Mouse (Mus musculus) erythroblast, embryonic 14.5 days (primary cell): ENCODE data around the gene Osbpl7. TPM values are rescaled to one million over a fixed set of nuclear protein-coding genes. Genes with fewer than 3 reads are reported as not detected.
A peak's percentile ranks its signal among the peaks of the same experiment; 100 is the strongest.

Experiments used
- H3K27me3 ChIP-seq: 2 replicates; pipeline ENCODE4 v1.6.1; 2012; ENCODE audit warnings: inconsistent platforms; ENCODE audit not compliant: control insufficient read depth
- H3K36me3 ChIP-seq: 2 replicates; pipeline ENCODE4 v1.6.1; 2012; ENCODE audit warnings: mild to moderate bottlenecking, inconsistent platforms; ENCODE audit not compliant: control insufficient read depth
- H3K4me1 ChIP-seq: 2 replicates; pipeline ENCODE4 v1.6.1; 2012; ENCODE audit warnings: inconsistent platforms; ENCODE audit not compliant: control insufficient read depth
- H3K4me3 ChIP-seq: replicated peaks from 2 replicates; pipeline ENCODE3; 2012; ENCODE audit warnings: moderate library complexity, mild to moderate bottlenecking, inconsistent platforms
- H3K9me3 ChIP-seq: 2 replicates; pipeline ENCODE4 v1.6.1; 2012; ENCODE audit warnings: low read length, inconsistent platforms, mixed read lengths; ENCODE audit not compliant: control insufficient read depth
- GATA1 ChIP-seq: IDR thresholded peaks from 2 replicates; pipeline ENCODE4 v1.6.1; 2012; ENCODE audit warnings: low read length, inconsistent platforms, mixed read lengths
- TAL1 ChIP-seq: IDR thresholded peaks from 3 replicates; pipeline ENCODE4 v1.6.1; 2012; ENCODE audit warnings: low read length, inconsistent platforms, mixed read lengths
- polyA plus RNA-seq: library from polyadenylated mRNA; stranded (reverse); fragments of >175 nt; gene quantifications from 2 replicates; pipeline ENCODE4 v1.2.3, GENCODE M21; 2012

Gene Osbpl7
- polyA plus RNA-seq, 1 experiment = 0.10 TPM

DNA sequence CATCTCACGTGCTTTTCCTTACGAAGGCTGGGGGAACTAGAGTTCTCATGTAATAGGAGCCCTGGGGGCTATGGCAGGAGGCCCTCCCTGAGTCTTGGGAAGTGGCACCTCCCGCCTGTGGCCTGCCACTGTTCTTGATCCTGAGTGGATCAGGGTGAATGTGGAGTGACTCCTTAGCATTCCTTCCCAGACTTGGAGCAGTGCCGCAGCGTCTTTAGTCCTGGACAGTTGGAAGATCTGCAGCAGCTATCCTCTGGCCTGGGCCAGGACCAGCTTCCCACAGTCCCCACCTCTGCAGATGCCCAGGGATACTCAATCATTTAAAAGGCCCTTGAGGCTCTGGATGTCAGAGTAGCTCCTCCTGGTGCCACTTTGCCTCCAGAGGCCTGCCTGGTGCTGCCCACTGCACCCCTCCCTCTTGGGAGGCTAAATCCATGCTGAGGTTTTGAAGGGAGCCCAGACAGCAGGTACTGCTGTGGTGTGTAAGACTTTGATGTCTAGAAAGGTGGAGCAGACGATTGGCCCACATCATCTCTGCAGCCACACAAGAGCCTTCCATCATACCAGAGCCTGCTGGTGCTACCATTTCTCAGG, 839 bp upstream of the Osbpl7 start:
- H3K9me3 ChIP-seq = no peaks in the 10 kb centered on the region
- no peak for TF ChIP-seq TAL1
- no peak for TF ChIP-seq GATA1
- H3K4me1 ChIP-seq = peaks cover 30% of the 10 kb centered on the region
- peaks cover 41% of the 10 kb centered on the region for H3K36me3 ChIP-seq
- no peaks in the 10 kb centered on the region for H3K27me3 ChIP-seq
- H3K4me3 ChIP-seq = no peak overlapping the region

DNA sequence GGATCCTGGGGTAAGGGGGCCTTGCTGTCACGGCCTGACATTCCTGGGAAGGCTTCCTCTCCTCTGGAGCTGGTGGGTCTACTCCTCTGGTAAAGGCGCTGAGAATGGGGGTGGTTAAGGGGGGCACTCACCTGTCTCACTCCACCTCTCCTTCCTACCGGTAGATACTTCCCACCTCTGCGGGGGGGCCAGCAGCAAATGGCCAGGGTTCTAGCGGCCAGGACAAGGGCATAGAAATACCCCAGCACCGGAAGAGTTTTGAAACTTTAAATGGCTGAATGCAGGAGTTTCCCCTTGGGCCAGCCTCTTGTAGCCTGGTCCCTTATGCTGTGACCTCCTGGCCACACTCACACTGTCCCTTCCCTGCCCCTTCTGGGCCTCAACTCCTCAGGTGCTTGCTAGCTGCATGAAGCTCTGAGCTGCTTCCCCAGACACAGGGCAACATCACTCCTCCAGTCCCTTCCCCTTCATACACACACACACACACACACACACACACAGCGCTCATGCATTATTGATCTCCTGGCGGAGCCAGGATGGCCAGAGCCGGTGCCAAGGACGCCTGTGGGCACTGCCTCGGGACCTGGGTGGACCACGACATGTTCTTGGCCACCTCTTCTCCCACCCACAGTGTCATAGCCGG, 637 bp downstream of the Osbpl7 start:
- TF ChIP-seq TAL1 (no peak), GATA1 (no peak)
- Histone ChIP-seq H3K36me3 (peaks cover 46% of the 10 kb centered on the region), H3K9me3 (no peaks in the 10 kb centered on the region), H3K4me3 (peak overlapping the region; percentile 68), H3K4me1 (peaks cover 28% of the 10 kb centered on the region), H3K27me3 (no peaks in the 10 kb centered on the region)

DNA sequence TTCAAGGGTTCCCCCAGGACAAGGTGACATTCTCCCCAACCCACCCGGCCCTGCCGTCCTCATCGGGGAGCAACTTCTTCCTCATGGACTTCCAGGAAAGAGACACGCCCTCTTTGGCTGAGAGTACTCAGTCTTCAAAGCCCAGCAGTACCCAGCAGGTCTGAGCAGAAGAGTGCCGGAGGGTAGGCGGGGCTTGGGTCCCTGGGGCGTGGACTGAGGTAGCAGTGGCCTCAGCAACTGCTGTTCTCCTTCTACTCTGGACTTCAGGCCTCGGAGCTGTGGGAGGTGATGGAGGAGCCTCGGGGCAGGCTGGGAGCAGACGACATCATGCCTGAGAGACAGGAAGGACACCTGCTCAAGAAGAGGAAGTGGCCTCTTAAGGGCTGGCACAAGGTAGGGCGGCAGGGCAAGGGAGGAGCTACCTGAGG, 1.8 kb downstream of the Osbpl7 start:
- Histone ChIP-seq H3K4me3 (peak overlapping the region; percentile 68), H3K27me3 (no peaks in the 10 kb centered on the region), H3K9me3 (no peaks in the 10 kb centered on the region), H3K36me3 (peaks cover 44% of the 10 kb centered on the region), H3K4me1 (peaks cover 28% of the 10 kb centered on the region)
- TF ChIP-seq GATA1 (no peak), TAL1 (no peak)

DNA sequence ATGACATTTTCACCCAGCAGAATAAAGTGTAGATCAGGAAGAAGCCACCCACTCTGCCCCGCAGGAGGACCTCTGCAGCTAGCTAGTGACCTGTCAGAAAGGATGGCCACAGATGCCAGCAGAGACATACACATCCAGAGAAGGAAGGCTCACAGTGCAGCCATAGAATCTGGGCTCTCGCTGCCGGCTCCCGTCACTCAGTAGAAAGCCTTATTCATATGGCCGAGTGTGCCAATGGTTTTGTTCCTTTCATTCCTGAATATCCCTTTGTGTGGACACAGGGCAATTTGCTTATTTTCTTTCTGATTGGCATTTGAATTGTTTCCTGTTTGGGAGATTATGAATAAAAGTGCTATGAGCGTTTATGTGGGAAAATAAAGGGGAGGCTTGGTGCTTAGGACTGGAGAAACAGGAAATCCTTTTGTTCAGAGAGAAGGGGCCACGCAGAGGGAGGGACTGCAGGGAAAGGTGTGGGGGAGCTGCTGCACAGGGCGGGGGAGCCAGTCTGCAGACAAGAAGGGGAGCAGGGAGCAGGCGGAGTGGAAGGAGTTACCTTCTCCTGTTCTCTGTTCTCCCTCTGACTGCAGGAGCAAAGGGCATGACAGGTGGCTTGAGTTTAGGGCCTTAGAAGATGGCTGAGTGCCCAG, 13.0 kb downstream of the Osbpl7 start:
- Histone ChIP-seq H3K36me3 (peaks cover 31% of the 10 kb centered on the region), H3K27me3 (no peaks in the 10 kb centered on the region), H3K4me3 (no peak overlapping the region), H3K9me3 (no peaks in the 10 kb centered on the region), H3K4me1 (peaks cover 9% of the 10 kb centered on the region)
- TF ChIP-seq TAL1 (no peak), GATA1 (no peak)

DNA sequence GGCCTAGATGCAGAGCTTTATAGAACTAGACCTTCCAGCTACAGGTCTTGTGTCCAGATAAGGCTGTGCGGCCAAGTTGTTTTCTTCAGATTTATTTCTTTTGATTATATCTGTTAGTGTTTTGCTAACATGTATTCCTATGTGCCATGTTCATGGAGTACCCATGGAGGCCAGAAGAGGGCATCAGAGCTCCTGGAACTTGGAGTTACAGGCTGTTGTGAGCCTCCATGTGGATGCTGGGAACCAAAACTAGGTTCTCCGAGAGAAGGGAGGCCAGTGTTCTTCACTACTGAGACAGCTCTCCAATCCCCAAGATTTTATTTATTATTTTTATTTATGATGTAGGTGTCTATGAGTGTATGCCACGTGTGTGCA, 13.5 kb downstream of the Osbpl7 start:
- peaks cover 31% of the 10 kb centered on the region for H3K36me3 ChIP-seq
- H3K4me1 ChIP-seq = peaks cover 9% of the 10 kb centered on the region
- H3K9me3 ChIP-seq = no peaks in the 10 kb centered on the region
- H3K27me3 ChIP-seq = no peaks in the 10 kb centered on the region
- no peak overlapping the region for H3K4me3 ChIP-seq
- no peak for TF ChIP-seq TAL1
- TF ChIP-seq GATA1 = no peak

DNA sequence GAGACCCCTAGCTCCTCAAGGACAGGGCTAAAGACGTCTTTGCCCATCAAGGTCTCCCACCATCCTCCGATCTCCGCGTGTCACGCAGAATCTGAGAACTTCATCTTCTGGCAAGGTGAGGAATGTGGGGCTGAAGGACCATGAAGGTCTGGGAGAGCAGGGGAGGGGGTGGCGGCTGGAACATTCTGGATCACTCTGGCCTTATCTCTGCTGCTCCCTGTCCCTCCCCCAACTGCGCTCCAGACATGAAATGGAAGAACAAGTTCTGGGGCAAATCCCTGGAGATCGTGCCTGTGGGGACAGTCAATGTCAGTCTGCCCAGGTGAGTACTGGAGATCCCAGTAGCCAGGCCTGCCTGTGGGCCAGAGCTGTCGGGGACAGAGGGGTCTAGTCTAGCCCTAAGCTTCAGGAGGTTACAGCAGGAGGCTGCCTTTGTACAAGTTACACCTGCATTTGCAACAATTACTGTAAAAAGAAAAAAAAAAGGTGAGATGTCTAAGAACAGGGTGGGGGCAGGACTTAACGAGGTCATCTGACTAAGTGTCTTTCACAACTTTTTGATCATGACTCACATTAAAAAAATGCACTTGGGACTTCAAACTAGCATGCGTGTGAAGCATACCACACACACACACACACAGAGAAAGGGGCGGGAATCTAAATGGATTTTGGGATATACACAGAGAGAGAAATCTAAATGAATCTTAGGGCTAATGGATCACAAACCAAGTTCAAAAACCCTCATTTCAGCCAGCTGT, 15.3 kb downstream of the Osbpl7 start:
- no peak for TF ChIP-seq TAL1
- no peak for TF ChIP-seq GATA1
- H3K4me3 ChIP-seq = no peak overlapping the region
- H3K27me3 ChIP-seq = no peaks in the 10 kb centered on the region
- H3K9me3 ChIP-seq = no peaks in the 10 kb centered on the region
- peaks cover 9% of the 10 kb centered on the region for H3K4me1 ChIP-seq
- peaks cover 24% of the 10 kb centered on the region for H3K36me3 ChIP-seq

DNA sequence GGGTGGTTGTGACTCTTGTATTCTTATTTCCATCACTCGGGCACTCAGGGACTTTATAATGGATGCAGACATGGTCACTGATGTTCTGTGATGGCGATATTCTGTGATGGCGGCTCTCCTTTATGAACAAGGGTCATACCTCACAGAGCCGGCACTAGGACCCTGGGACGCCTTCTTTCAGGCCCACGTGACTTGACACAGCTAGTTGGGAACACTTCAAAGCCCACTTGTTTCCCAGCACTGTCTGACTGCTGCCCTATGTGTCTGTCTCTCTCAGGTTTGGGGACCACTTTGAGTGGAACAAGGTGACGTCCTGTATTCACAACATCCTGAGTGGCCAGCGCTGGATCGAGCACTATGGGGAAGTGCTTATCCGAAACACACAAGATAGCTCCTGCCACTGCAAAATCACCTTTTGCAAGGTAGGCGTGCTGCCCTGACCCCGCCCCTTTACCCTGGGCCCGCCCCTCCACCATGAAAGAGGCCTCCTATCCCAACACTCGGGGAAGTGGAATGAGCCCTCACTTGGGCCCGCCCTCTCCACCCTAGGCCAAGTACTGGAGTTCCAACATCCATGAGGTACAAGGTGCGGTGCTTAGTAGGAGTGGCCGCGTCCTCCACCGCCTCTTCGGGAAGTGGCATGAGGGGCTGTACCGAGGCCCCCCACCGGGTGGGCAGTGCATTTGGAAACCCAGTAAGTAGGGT, 16.4 kb downstream of the Osbpl7 start:
- no peak overlapping the region for H3K4me3 ChIP-seq
- H3K9me3 ChIP-seq = no peaks in the 10 kb centered on the region
- H3K27me3 ChIP-seq = no peaks in the 10 kb centered on the region
- no peak for TF ChIP-seq GATA1
- TF ChIP-seq TAL1 = no peak
- H3K4me1 ChIP-seq = no peaks in the 10 kb centered on the region; the same call in 1 of the 2 replicates
- H3K36me3 ChIP-seq = peaks cover 16% of the 10 kb centered on the region

DNA sequence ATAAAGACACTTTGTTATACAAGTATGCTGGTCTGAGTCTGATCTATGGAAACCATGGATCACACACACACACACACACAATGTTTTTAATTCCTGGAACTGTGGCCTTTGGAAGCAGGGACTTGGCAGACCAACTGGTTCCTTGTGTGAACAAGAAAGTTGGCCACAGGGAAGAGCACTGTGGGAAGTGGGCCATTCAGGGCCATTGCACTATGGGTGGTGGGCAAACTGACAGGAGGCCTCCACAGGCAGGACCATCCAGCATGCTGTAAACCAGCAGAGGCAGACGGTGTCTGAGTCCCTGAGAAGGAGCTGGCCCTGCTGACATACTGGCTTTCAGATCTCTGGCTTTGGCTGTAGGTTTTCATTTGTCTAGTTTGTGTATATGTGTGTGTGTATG, 18.9 kb downstream of the Osbpl7 start:
- no peak for TF ChIP-seq GATA1
- TF ChIP-seq TAL1 = no peak

DNA sequence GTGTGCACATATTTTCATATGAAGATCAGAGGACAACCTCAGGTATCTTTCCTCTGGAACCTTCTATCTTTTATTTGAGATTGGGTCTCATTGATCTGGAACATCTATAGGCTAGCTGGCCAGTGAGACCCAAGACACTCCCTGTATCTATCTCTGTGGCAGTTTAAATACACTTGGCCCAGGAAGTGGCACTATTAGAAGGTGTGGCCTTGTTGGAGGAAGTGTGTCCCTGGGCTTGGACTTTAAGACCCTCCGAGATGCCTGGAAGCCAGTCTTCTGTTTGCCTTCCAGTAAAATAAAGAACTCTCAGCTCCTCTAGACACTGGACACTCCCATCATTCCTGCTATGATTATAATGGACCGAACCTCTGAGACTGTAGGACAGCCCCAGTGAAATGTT, 19.3 kb downstream of the Osbpl7 start:
- H3K4me1 ChIP-seq = no peaks in the 10 kb centered on the region; the same call in 1 of the 2 replicates
- no peak overlapping the region for H3K4me3 ChIP-seq
- H3K27me3 ChIP-seq = no peaks in the 10 kb centered on the region
- TF ChIP-seq GATA1 (no peak), TAL1 (no peak)
- peaks cover 16% of the 10 kb centered on the region for H3K36me3 ChIP-seq
- H3K9me3 ChIP-seq = no peaks in the 10 kb centered on the region

More for the DNA sequence above, 18.9 kb downstream of the Osbpl7 start:
- Histone ChIP-seq H3K27me3 (no peaks in the 10 kb centered on the region), H3K4me1 (no peaks in the 10 kb centered on the region; the same call in 1 of the 2 replicates), H3K9me3 (no peaks in the 10 kb centered on the region), H3K36me3 (peaks cover 16% of the 10 kb centered on the region), H3K4me3 (no peak overlapping the region)
